Comparison of ENCODE assay signal across 8 mouse cellular contexts in the genomic region with DNA sequence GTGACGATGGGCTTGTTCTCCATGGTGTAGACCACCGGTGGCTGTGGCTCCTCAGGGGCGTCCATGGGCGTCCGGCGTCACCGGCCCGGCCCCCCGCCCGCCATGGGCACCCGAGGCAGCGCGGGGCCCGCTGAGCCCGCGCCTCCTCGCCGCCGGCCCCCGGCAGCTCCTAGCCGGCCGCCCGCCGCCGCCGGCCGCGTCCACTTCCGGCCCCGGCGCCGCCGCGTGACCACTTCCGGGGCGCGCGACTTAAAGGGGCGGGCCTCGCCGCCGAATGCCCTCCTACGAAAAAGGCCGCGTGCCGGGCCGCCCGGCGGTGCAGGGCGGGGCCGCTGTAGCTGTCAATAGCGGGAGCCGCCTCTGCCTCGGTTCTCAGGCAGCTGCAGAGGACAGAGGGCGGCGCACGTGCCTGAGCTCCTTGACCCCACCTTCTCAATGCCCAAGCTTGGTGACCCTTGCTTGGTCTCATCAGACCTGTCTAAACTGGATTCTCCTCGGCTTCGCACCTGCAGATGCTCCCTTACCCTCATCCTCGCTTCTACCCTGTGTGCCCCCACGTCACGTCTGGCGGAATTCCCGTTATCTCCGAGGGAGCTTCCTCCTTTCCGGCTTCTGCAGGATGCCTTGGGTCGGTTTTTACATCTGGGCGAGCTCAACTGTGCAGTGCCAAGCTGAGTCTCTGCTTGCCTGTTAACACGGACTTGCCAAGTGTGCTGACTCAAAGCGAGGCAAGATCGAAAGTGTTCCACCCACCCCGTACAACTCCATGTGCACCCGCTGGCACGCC. TPM values are rescaled to one million over a fixed set of nuclear protein-coding genes. Genes with fewer than 3 reads are reported as not detected.
DNase-seq lines count a peak whose midpoint lies in the region; ATAC-seq and TF ChIP-seq lines count a peak whose summit lies in the region.

A gene (minus strand): TSS at position 204 of the 787 bp plus-strand sequence.

- WGBS in bone marrow, adult 2 months, result under 1% methylated on average over 73 of the region's 74 CpGs
- under 1% methylated on average over 66 of the region's 74 CpGs for WGBS in embryonic facial prominence, embryonic 15.5 days
- WGBS in kidney, embryonic 14.5 days, result under 1% methylated on average over 61 of the region's 74 CpGs
- under 1% methylated on average over 67 of the region's 74 CpGs for WGBS in limb, embryonic 15.5 days

- peak within 1 kb of the TSS; percentile 96 for H3K4me2 ChIP-seq in embryonic facial prominence, embryonic 15.5 days (replicated peaks)
- peak within 1 kb of the TSS; percentile 96 for H3K4me2 ChIP-seq in kidney, embryonic 14.5 days (replicated peaks; ENCODE audit: low read depth, low read length)
- peak within 1 kb of the TSS; percentile 93 for H3K4me2 ChIP-seq in limb, embryonic 15.5 days

- no peaks in the 10 kb centered on the region for H3K36me3 ChIP-seq in embryonic facial prominence, embryonic 15.5 days
- no peaks in the 10 kb centered on the region for H3K36me3 ChIP-seq in kidney, embryonic 14.5 days (ENCODE audit: control insufficient read depth, insufficient read depth, low read length)
- H3K36me3 ChIP-seq in limb, embryonic 15.5 days, result no peaks in the 10 kb centered on the region

- peak; percentile 90 for ATAC-seq in embryonic facial prominence, embryonic 15.5 days (ENCODE audit: insufficient number of reproducible peaks, low FRiP score, low TSS enrichment, low read depth)
- ATAC-seq in kidney, embryonic 14.5 days (ENCODE audit: low FRiP score, low TSS enrichment), result peak; percentile 94
- ATAC-seq in limb, embryonic 15.5 days (ENCODE audit: insufficient number of reproducible peaks, low FRiP score, low TSS enrichment, low read depth), result peak; percentile 83

- TF ChIP-seq CTCF in bone marrow, adult 2 months (IDR thresholded peaks at IDR 0.05; ENCODE audit: control insufficient read depth, insufficient read depth, low read length), result no peak; the same call in 1 of the 2 replicates

- H3K27ac ChIP-seq in bone marrow, adult 2 months (ENCODE audit: control insufficient read depth, insufficient read depth, low read depth, low read length, poor library complexity), result peak within 1 kb of the TSS; percentile 85
- peak within 1 kb of the TSS; percentile 48 for H3K27ac ChIP-seq in embryonic facial prominence, embryonic 15.5 days (replicated peaks)
- no peak within 1 kb of the TSS for H3K27ac ChIP-seq in kidney, embryonic 14.5 days (ENCODE audit: low read depth, low read length)
- H3K27ac ChIP-seq in limb, embryonic 15.5 days, result peak within 1 kb of the TSS; percentile 73

- H3K27me3 ChIP-seq in embryonic facial prominence, embryonic 15.5 days, result no peaks in the 10 kb centered on the region
- no peaks in the 10 kb centered on the region for H3K27me3 ChIP-seq in kidney, embryonic 14.5 days (ENCODE audit: control insufficient read depth, insufficient read depth, low read length)
- no peaks in the 10 kb centered on the region for H3K27me3 ChIP-seq in limb, embryonic 15.5 days

- peaks cover 1% of the 10 kb centered on the region for H3K4me1 ChIP-seq in bone marrow, adult 2 months (ENCODE audit: control insufficient read depth, insufficient read depth, low read length)
- H3K4me1 ChIP-seq in embryonic facial prominence, embryonic 15.5 days, result peaks cover 23% of the 10 kb centered on the region
- H3K4me1 ChIP-seq in kidney, embryonic 14.5 days (ENCODE audit: control insufficient read depth, insufficient read depth, low read length), result peaks cover 12% of the 10 kb centered on the region; the same call in 1 of the 2 replicates
- H3K4me1 ChIP-seq in limb, embryonic 15.5 days, result peaks cover 19% of the 10 kb centered on the region

- TF ChIP-seq POLR2A in bone marrow, adult 2 months (IDR thresholded peaks at IDR 0.05; ENCODE audit: borderline replicate concordance, control insufficient read depth, low read depth, low read length), result peak; percentile 56; the same call in 1 of the 2 replicates

- peak within 1 kb of the TSS; percentile 96 for H3K4me3 ChIP-seq in bone marrow, adult 2 months (replicated peaks; ENCODE audit: control insufficient read depth, low read depth, low read length)
- peak within 1 kb of the TSS; percentile 67 for H3K4me3 ChIP-seq in embryonic facial prominence, embryonic 15.5 days (replicated peaks)
- peak within 1 kb of the TSS; percentile 92 for H3K4me3 ChIP-seq in kidney, embryonic 14.5 days (ENCODE audit: low read length)
- H3K4me3 ChIP-seq in limb, embryonic 15.5 days, result peak within 1 kb of the TSS; percentile 80

- H3K9me3 ChIP-seq in embryonic facial prominence, embryonic 15.5 days (replicated peaks), result no peaks in the 10 kb centered on the region
- no peaks in the 10 kb centered on the region for H3K9me3 ChIP-seq in kidney, embryonic 14.5 days (ENCODE audit: control insufficient read depth, low read length)
- H3K9me3 ChIP-seq in limb, embryonic 15.5 days, result no peaks in the 10 kb centered on the region

- DNase-seq in 3T3-L1 (ENCODE audit: low read depth, low spot score), result peak; percentile 78
- peak; percentile 85 to 88 for DNase-seq in heart, adult 9 months (ENCODE audit: low spot score in 2 of 2)
- DNase-seq in monocyte, adult 2 months (ENCODE audit: low read depth in 1 of 2, low spot score in 2 of 2), result peak; percentile 63 to 87
- peak; percentile 88 to 89 for DNase-seq in spleen, postnatal 36 days (ENCODE audit: low spot score in 2 of 2)

- peak within 1 kb of the TSS; percentile 57 for H3K9ac ChIP-seq in embryonic facial prominence, embryonic 15.5 days
- peak within 1 kb of the TSS; percentile 90 for H3K9ac ChIP-seq in kidney, embryonic 14.5 days (ENCODE audit: low read depth, low read length)
- peak within 1 kb of the TSS; percentile 76 for H3K9ac ChIP-seq in limb, embryonic 15.5 days

RNA-seq across cellular contexts. Expression of the gene that starts here (rescaled TPM):
- polyA plus RNA-seq in bone marrow, adult 2 months (2011; ENCODE audit: insufficient read depth, insufficient read length, low replicate concordance, missing spikeins), result 19.5 and 31.8 TPM in 2 replicates
- polyA plus RNA-seq in embryonic facial prominence, embryonic 15.5 days (2015; fragmentation: Nextera tagmentation; extraction: Ambion mirVana), result 15.8 and 16.1 TPM in 2 replicates
- 16.3 and 22.2 TPM in 2 replicates for polyA plus RNA-seq in kidney, embryonic 14.5 days (2014; fragmentation: Nextera tagmentation; extraction: Ambion mirVana)
- polyA plus RNA-seq in limb, embryonic 15.5 days (2015; fragmentation: Nextera tagmentation; extraction: Ambion mirVana), result 13.3 and 15.6 TPM in 2 replicates
